Mouse (Mus musculus): ENCODE measurements around the gene Gjd3. TPM values are rescaled to one million over a fixed set of nuclear protein-coding genes. Genes with fewer than 3 reads are reported as not detected.

Gjd3 gene
- total RNA-seq, 2 experiments from 2014 or later, result 0.52 to 1.1 TPM

DNA sequence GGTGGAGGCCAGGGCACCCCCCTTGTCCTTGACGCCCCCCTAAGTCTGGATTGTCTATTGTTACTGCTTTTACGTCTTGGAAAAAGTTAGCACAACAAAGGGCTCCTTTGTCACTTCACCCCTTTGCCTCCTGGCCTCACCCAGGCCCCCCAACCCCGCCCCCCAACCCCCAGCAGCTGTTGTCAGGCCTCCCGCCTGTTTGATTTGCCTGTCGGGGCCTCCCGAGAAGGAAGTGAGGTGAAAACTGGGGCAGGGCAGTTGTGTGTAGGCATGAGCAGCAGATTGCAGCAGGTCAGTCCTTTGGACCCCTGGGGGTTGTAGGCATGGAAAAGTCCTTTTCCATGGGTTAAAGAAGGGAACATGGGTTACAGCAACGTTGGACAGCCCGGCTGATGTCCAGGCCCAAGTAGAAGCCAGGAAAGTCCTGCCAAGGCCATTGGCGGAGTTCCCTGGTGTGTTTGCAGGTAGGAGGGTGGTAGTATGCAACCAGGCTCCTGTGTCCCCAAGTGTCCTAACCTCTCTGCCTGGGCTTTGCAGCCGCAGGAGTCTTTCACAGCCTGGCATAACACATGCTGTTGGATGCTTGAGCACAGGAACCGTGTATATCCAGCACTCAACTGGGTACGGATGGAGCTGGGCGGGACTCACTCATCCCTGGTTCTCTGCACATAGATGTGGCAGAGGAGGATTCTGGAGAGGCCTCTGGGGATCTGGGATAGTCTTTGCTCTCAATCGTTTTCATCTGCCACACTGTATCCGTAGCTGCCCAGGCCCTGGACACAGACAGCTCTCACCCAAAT lies 18.0 kb downstream of the Gjd3 start:
- intact Hi-C loops (cut with DNase I), result no loop called here
- peak; percentile 33 for DNase-seq (ENCODE audit: low spot score)

DNA sequence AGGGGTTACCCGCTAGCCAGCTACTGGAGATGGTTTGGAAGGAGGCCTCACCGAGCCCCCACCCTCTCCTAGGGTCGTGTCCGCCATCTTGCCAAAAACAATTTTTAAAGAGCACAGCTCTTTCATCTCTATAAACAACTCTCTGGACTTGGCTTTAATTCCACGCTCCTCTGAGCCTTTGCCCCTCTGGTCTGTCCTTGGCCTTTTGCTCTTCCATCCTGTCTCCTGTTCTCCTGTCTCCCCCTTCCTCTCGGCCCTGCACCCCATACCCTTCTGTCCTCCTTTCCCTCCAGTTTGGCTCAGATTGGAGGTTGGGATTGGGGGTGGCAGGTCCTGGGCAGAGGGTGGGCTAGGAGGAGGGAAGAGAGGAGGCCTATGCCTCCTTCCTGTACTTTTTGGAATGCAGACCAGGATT lies 18.6 kb downstream of the Gjd3 start:
- intact Hi-C loops (cut with DNase I), result no loop called here
- DNase-seq (ENCODE audit: low spot score), result no peak

DNA sequence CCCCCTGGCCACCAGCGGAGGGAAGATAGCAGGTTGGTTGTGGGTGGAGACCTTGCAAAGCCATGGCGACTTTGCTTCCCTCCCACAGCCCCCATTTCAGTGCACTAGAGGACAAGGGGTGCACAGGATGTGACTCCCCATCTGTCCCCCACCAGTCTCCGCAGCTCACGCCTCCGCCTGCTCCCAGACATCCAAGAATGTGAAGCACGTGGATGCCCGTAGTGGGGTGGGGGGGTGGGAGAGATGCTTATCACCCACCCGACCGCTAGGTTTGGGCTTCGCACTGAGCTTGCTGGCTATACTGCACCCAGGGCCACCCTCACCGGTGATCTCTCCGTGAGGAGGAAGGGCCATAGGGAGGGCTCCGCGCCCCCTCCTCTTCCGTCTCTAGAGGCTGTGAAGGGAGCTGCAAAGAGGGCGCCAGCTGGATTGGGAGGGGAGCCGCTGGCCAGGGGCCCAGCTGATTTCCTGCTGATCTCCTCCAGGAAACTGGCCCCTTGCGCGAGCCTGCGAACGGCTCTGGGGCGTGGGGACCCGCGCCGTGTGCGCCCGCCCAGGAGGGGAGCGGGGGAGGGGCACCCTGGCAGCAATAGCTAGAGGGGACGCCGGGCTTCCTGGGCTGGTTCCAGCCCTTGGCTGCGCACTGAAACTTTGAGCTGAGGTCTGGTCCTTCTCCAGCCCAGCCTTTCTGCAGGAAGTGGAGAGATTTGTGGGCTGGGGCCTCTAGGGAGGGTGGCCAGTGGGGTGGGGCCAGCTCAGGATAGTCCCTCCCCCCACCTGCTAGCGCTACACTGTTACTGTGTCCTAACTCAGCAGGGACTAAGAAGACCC lies 19.4 kb downstream of the Gjd3 start:
- peak; percentile 89 for DNase-seq (ENCODE audit: low spot score)
- intact Hi-C loops (cut with DNase I), result loop anchor here (2.0 kb wide), 1 partner anchor 21 kb away; no protein-coding TSS in a partner anchor

DNA sequence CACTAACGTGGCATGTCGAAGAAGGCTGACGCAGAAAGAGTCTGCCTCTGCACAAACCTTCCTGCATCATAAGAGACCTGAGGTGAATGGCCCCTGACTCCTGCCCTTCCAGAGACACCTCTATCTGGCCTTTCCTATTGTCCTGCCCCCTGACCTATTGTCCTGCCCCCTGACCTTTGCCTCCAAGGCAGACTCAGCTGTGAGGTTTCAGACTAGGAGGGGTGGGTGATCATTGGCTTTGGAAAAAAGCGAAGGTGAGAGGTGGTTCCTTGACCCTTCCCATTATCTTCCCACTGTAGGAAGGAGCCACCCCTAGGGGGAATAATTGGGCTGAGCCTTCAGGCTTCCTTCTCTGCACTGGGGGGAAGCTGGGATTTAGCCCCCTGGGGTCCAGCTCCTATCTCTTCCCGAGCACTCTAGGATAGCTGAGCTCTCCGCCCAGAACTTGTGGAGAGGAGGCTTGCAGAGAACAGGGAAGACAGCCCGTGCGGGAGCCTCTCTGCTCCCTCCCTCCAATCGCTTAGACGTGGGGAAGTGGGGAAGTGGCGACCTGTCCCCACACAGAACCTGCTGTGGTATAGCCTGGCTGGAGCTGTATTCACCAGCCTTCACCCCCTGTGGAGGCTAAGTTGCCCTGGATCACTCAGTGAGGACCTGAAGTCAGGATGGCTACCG lies 20.3 kb downstream of the Gjd3 start:
- intact Hi-C loops (cut with DNase I), result loop anchor here (2.0 kb wide), 1 partner anchor 20 kb away; no protein-coding TSS in a partner anchor
- DNase-seq (ENCODE audit: low spot score), result no peak

DNA sequence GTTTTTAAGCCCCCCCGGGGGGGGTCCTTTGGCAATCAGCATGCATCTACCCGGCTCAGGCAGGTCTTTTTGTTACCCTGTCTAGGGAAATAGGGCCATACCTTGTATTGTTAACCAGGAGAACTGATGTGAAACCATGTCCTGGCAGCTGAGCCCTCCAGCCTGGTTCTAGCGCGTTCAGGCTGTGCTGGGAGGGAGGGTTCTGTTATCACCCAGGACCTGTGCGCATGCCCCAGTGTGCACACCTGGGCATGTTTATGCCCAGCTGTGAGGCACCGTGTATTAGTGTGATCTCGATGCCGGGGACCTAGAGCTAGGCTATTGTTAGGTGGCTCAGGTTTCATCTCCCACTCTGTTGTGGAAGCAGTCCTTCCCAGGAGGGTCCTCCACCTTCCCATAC lies 21.1 kb downstream of the Gjd3 start:
- DNase-seq (ENCODE audit: low spot score), result no peak
- intact Hi-C loops (cut with DNase I), result loop anchor here (2.0 kb wide), 1 partner anchor 19 kb away; no protein-coding TSS in a partner anchor

DNA sequence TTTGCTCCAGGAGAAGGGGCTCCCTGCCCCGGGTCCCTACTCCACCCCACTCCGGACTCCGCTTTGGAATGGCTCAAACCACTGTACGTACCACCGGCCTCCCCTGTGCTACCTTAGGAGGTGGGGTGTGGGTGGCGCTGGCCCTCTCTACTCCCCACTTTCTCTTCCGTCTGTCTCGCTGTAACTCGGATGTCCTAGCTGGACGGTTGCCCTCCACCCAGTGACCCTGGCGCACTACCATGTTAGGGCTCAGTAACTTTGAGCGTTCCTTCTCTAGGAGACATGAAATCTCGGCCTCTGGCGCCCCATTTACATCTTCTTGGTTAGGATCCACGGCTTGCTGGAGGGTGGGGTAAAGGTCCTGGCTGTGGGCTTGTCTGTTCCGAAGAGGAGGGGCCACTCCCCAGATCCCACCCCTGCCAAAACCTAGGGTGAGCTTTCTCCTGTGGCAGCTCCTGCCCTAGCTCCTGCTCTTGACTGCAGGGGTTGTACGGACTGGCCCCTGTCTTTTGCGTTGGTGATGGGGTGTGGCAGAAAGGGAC lies 21.7 kb downstream of the Gjd3 start:
- no peak for DNase-seq (ENCODE audit: low spot score)
- intact Hi-C loops (cut with DNase I), result no loop called here

DNA sequence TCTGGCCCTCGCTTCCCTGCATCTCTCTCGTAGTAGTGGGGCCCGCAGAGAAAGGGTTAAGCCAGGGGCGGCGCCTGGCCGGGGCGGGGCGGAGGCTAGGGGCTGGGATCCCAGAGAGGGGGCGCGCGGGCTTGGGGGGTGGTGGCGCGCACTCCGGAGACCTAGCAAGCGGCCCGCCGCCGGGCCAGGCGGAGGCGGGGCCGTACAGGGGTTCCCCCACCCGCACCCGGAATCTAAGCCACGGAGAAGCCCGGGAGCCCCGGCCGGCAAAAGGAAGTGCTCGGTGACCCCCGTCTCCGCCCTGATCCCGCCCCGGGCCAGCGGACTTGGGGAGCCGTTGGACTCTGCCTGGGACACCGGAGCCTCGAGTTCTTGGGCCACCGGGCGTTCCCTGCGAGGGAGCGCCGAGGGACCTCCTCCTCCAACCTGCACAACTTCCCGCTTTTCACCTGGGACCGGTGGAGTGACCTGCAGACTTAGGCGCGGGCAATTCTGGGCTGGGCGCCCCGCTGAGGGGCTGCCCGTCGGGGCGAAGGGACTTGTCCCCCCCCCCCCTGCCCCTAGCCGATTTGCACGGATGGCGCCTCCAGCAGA lies 22.4 kb downstream of the Gjd3 start:
- intact Hi-C loops (cut with DNase I), result no loop called here
- peak; percentile 69 for DNase-seq (ENCODE audit: low spot score)

DNA sequence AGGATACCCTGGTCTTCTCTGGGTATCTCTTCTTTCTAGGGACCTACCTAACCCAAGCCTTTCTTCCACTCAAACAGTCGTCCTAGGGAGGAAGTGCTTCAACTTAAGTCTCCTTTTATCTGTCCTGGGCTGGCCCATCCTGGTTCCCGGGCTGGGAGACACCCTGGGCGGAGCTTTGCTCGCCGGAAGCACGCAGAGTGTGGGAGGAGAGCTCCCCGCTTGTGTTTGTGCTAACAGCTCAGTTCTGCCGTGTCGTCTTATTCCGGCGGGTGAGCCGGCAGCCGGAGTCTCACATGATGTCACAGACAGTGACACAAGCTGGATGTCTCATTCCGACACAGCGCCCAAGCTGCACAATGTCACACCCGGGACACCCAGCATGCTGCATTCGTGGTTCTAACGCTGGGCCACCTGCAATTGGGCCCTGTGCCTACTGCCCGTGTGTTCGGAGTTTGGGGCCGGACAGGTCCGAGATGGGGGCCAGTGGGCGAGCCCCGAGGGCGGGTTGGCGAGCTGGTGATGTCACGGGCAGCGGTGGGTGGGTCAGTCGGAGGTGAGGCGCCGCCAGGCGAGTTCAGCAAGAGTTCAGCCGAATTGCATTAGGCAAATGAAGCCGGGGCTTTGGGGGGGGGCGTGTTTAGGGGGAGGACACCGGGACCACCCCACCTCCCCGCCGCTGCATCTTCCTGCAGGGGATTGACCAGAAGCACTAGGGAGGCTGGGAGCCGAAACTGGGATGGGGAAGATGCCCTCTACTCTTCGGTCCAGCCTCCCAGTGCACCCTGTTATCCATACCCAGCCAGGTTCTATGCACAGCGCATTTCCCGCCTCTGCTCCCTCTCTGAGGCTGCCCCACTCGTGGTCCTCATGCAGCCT lies 23.1 kb downstream of the Gjd3 start:
- intact Hi-C loops (cut with DNase I), result no loop called here
- peak; percentile 87 for DNase-seq (ENCODE audit: low spot score)

DNA sequence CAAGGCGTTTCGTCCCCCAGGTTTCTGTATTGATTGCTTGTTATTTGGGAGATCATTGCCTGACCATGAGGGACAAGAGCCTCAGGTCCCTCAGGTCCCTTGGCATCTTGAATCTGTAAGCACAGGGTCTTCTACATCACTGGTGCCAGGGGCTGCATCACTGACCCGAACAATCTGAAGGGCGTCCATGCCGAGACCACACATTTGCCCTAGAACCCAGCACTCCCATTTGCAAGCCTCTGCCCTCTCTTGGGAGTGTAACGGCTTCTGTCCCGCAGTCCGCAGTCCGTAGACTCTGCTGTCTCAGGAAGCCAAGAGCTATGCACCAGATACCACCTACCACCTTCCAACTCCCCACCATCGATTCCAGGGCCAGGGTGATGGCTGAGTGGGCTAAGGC lies 26.5 kb downstream of the Gjd3 start:
- intact Hi-C loops (cut with DNase I), result no loop called here
- no peak for DNase-seq (ENCODE audit: low spot score)

DNA sequence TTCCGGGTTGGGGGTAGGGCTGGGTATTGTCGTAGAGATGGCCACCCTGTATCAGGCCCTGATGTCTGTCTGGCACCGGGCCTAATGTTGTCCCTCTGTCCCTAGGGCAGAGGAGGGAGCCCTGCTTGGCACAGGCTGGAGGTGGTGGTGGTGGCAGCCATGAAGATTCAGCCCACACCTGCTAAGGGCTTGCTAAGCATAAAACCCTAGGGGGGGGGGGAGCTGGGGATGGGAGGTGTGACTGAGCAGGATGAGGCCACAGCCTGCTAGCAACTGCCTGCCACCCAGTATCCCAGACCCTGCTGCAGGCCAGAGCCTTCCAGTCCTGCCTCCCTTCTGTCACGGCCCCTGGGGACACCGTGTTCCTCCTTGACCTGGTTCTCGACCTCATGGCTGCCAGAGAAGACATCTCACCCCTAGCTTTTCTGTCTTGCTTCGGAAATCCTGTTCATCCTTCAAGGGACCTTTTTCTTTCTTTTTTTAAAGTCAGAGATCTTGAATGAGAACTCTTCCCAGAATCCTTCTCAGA lies 27.0 kb downstream of the Gjd3 start:
- intact Hi-C loops (cut with DNase I), result no loop called here
- no peak for DNase-seq (ENCODE audit: low spot score)

DNA sequence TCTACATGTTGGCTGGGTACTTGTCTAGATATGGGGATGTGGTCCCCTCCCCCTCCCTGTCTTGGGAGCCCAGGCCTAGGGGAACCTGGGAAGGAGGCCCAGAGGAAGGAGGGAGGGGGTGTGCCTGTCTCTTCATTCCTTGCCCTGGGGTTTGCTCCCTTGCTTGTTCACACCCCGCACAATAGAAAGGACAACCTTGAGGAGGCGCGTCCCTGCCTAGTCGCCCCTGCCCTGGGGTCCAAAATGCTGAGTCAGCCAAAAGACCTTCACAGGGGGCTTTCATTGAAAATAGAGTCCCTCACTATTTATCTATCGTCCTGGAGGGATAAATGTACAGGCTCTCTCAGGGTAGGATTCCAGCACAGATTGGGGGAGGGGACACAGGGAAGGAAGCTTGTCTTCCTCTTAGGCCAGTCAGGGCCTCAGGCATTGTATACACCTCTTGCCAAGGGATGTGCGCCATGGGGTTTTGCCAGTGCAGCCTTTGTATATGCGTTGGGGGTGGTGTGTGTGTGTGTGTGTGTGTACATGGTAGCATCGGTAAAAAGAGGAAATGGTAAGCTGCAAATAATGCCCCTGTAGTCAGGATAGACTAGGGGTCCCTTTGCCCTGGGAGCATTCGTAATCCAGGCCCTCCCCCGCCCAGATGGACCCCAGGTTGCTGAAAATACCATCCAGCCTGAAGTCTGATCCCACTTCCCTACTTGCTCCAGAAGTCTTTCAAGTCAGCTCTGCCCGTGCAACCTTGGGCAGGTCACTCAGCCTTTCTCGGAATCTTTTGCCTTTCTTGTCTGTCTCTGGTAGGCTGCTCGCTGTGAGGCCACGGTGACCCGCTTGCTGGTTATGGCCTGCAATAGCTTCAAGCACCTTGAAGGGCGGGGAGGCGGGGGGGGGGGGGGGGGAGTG lies 27.8 kb downstream of the Gjd3 start:
- intact Hi-C loops (cut with DNase I), result no loop called here
- no peak for DNase-seq (ENCODE audit: low spot score)

DNA sequence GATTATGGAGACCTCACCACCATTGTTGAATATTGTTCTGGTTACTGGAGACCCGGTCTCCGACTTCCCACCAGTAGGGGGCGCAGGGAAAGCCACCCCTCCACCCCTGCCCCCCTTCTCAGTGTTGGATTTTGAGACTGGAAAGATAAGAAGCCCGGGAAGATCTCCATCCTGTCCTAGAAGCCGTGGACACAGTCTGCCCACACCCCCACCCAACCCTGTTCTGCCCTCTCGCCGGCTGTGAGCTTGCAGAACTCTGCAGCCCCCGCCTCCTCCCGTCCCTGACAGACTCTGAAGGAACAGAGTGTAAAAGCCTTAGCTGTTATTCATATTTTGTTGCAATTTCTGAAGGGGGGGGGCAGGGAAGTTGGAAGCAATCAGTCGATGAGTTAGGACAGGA lies 28.4 kb downstream of the Gjd3 start:
- DNase-seq (ENCODE audit: low spot score), result peak; percentile 73
- intact Hi-C loops (cut with DNase I), result no loop called here

DNA sequence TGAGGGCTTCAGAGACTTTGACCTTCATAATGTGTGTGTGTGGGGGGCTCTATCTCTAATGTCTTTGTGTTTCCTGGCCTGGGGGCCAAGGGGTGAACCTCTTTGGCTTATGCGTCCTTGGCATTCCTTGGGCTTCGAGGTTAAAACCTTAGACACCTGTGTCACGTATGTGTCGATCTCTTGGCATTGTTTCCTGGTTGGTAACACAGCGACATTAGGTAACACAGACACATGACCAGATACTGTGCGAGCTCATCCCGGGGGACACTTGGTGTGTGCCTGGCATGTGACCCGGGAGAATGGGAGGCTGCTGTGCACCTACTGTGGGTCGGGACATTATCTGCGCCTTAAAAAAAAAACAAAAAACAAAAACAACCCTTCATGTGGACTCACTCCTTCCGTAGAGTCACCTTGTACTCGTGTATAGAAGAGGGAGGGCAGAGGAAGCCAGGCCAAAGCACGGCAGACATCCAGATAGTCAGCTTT lies 28.9 kb downstream of the Gjd3 start:
- intact Hi-C loops (cut with DNase I), result no loop called here
- no peak for DNase-seq (ENCODE audit: low spot score)

DNA sequence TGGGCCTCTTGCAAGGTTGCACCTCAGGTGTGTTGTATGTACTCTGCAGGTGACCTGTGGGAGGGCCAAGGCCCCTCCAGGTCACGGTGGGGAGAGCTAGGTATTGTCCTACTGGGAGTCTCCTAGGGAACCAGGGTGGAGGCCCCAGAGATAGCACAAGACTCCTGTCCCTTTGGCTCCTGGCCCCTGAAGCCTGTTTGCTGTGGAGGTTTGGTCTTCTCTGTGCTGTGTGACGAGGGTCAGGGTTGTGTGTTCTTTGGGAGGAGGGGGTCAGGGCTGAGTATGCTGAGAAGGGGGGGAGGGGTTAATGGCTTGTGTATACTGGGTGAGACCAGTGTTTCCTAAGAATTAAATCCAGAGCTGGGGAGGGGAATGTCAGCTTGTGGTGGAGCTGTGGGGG lies 29.5 kb downstream of the Gjd3 start:
- no peak for DNase-seq (ENCODE audit: low spot score)
- intact Hi-C loops (cut with DNase I), result no loop called here

DNA sequence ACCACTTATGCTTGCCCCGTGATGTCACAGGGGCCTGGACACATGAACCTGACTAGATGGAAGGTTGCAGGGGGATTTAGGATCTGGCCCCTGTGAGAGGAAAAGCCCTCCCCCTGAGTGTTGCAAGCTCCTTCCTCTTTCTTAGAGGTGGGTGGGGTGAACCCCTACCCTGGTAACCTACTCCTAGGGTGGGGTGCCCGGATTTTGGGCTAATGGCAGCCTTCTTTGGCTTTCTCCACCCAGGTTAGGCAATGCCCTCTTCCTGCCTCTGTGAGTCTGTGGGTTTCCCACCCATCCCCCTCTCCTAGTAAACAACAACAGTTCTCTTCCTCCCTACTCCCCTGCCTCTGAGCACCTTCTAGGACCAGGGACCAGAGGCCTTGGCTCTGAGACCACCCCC lies 30.1 kb downstream of the Gjd3 start:
- intact Hi-C loops (cut with DNase I), result no loop called here

DNA sequence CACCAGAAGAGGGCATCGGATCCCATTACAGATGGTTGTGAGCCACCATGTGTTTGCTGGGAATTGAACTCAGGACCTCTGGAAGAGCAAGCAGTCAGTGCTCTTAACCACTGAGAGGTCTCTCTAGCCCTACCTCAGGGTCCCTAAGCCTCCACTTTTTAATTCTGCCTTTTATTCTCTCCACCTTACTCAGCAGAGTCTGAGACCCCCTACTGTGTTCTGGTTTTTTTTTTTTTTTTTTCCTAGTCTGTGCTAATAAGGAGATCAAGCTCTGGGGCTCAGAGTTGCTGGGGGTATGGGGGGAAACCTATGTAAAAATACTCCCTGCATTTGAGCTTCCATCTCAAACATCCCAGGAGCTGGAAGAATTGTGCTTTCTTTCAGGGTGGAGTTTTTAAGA lies 30.7 kb downstream of the Gjd3 start:
- intact Hi-C loops (cut with DNase I), result no loop called here
- no peak for DNase-seq (ENCODE audit: low spot score)

More for the DNA sequence above, 30.1 kb downstream of the Gjd3 start:
- DNase-seq (ENCODE audit: low spot score), result no peak

DNA sequence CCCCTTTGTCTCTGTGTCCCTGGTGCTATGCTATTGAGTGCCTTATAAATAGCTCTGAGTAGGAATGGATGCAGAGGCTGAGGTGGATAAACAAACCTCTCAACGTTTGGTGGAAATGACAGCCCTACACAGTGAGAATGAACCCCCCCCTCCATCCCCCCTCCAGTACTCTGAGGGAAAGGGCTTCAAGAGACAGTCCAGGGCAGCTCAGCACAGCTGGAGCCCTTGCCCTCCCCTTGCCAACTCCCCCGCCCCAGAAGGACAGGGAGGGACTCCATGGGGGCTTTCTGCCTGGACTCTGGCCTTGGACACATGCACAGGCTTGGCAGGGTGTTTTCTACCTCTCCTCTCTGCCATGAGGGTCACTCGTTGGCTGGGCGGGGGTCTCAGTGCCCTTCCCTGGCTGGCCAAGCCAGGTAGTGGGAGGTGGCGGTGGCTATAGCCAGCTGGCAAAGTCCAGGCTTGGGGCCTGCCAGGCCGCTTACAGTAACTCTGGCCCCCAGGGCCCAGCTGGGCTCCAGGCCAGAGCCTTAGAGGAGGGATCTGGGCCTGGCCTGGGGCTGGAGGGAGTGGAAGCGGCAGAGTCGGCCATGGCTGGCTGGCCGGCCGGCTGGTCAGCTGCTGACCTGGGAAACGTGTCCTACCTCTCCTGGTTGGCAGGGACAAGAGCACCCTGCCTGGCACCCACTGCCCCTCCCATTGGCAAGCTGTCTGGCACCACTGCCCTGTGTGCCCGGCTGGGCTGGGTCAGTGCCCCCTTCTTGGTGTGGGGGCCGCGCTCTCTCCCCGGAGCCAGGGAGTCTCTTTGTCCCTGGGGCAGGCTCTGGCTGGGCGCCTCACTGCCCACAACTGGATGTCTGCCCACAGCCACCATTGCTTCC lies 31.6 kb downstream of the Gjd3 start:
- peak; percentile 90 for DNase-seq (ENCODE audit: low spot score)
- intact Hi-C loops (cut with DNase I), result no loop called here
